Mouse (Mus musculus) liver, adult 2 months (tissue): ENCODE data around the gene Elmo3.

Experiments used
- CTCF ChIP-seq: fragments of 200-500 bp; IDR thresholded peaks from 2 replicates; pipeline ENCODE4 v1.5.1; 2011; ENCODE audit warnings: low read depth, low read length, control low read depth
- POLR2A ChIP-seq: fragments of 200-500 bp; IDR thresholded peaks from 2 replicates; pipeline ENCODE4 v1.6.1; 2011; ENCODE audit warnings: low read length, control low read depth; ENCODE audit not compliant: insufficient read depth; ENCODE audit errors: extremely low read depth

GRCm38 (mm10) chr8:105332523-105332922, 27.1 kb downstream of the Elmo3 start:
- TF ChIP-seq POLR2A (no peak), CTCF (no peak)
